21 mouse cellular contexts compared by ENCODE assay signal in the genomic region with DNA sequence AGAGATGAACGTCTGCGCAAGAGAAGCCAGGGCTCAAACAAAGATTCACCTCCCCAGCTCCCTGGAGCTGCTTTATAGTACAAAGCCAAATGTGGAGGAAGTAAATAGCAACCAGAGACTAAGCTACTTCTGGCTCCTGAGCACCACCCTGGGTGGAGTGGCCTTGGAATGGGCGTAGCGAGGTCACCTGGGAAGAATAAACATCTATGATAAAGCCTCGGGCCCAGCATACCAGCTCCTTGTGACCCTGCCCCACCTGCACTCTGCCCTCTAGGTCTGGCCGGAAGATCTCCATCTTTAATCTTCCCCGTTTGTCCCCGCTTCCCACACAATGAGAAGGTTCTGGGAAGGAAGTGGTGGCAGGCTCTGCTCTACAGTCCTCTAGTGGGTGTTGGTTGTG.
A peak's percentile ranks its signal among the peaks of the same experiment; 100 is the strongest.
DNase-seq lines count a peak whose midpoint lies in the region; ATAC-seq and TF ChIP-seq lines count a peak whose summit lies in the region.
"Had no signal": no experiment of that assay in that cellular context is flagged by ENCODE, and none has a peak within 500 bp of the region (broad histone marks: within the 10 kb centered on the region; RNA-seq: fewer than 3 reads in every experiment).

No protein-coding gene starts in this region.

- peak overlapping the region; percentile 100 for H3K27ac ChIP-seq in testis, adult 2 months (ENCODE audit: control insufficient read depth, insufficient read depth, low read depth, low read length)
- H3K27ac ChIP-seq in stomach, postnatal 0 days (replicated peaks), result no peak overlapping the region
- H3K27ac ChIP-seq: embryonic facial prominence, embryonic 13.5 days; forebrain, embryonic 12.5 days; heart, embryonic 13.5 days; hindbrain, embryonic 15.5 days had no signal

- peaks cover 3% of the 10 kb centered on the region for H3K4me1 ChIP-seq in testis, adult 2 months (ENCODE audit: control insufficient read depth, insufficient read depth, low read length)
- no peaks in the 10 kb centered on the region for H3K4me1 ChIP-seq in stomach, postnatal 0 days (replicated peaks; ENCODE audit: control insufficient read depth, insufficient read depth)
- H3K4me1 ChIP-seq: embryonic facial prominence, embryonic 13.5 days; forebrain, embryonic 12.5 days; heart, embryonic 13.5 days; hindbrain, embryonic 15.5 days had no signal

- H3K4me2 ChIP-seq in stomach, postnatal 0 days (replicated peaks; ENCODE audit: low read depth), result no peak overlapping the region
- H3K4me2 ChIP-seq: embryonic facial prominence, embryonic 13.5 days; forebrain, embryonic 12.5 days; heart, embryonic 13.5 days; hindbrain, embryonic 15.5 days had no signal

- peaks cover 1% of the 10 kb centered on the region; the same call in 1 of the 2 replicates for H3K36me3 ChIP-seq in testis, adult 2 months (ENCODE audit: control insufficient read depth, insufficient read depth, low read length)
- H3K36me3 ChIP-seq in stomach, postnatal 0 days (ENCODE audit: control insufficient read depth, insufficient read depth, low read length), result no peaks in the 10 kb centered on the region
- H3K36me3 ChIP-seq: embryonic facial prominence, embryonic 13.5 days; forebrain, embryonic 12.5 days; heart, embryonic 13.5 days; hindbrain, embryonic 15.5 days had no signal

- H3K9me3 ChIP-seq in stomach, postnatal 0 days (ENCODE audit: control insufficient read depth, low read length), result no peaks in the 10 kb centered on the region
- H3K9me3 ChIP-seq: embryonic facial prominence, embryonic 13.5 days; forebrain, embryonic 12.5 days; heart, embryonic 13.5 days; hindbrain, embryonic 15.5 days had no signal

- no peak overlapping the region for H3K9ac ChIP-seq in stomach, postnatal 0 days (ENCODE audit: low read length)
- H3K9ac ChIP-seq: embryonic facial prominence, embryonic 13.5 days; forebrain, embryonic 12.5 days; forebrain, postnatal 0 days; heart, embryonic 13.5 days; hindbrain, embryonic 15.5 days had no signal

- H3K27me3 ChIP-seq in testis, adult 2 months (ENCODE audit: control insufficient read depth, insufficient read depth, low read length), result no peaks in the 10 kb centered on the region
- H3K27me3 ChIP-seq in stomach, postnatal 0 days (ENCODE audit: control insufficient read depth, insufficient read depth, low read length), result no peaks in the 10 kb centered on the region
- H3K27me3 ChIP-seq: CH12.LX; embryonic facial prominence, embryonic 13.5 days; forebrain, embryonic 12.5 days; hindbrain, embryonic 15.5 days had no signal

- TF ChIP-seq CTCF in testis, adult 2 months (IDR thresholded peaks at IDR 0.05; ENCODE audit: control insufficient read depth, insufficient read depth, insufficient replicate concordance, low read depth, low read length), result no peak
- TF ChIP-seq CTCF in stomach, postnatal 0 days (IDR thresholded peaks at IDR 0.05; ENCODE audit: low read depth), result no peak

- peak; percentile 6 to 36 for DNase-seq in lung, adult 18-20 months
- DNase-seq in lung, postnatal 10 days, result no peak
- DNase-seq in testis, postnatal 14 days (ENCODE audit: low spot score), result no peak
- DNase-seq in large intestine, adult 2 months (ENCODE audit: low read depth, low spot score), result peak; percentile 46
- peak; percentile 66 for DNase-seq in stomach, postnatal 0 days (ENCODE audit: low spot score)
- no peak for DNase-seq in spleen, postnatal 4 days (ENCODE audit: low spot score in 2 of 2)
- DNase-seq: adrenal gland, postnatal 14 days; cerebellum, adult 11-12 months; cerebellum, adult 9-10 months; cerebellum, postnatal 25 days; forebrain, postnatal 0 days; gastrocnemius, postnatal 14 days; heart, postnatal 36 days had no signal

- TF ChIP-seq EP300 in stomach, postnatal 0 days (optimal IDR thresholded peaks at IDR 0.05), result no peak

- no peak; the same call in 1 of the 2 replicates for TF ChIP-seq POLR2A in testis, adult 2 months (IDR thresholded peaks at IDR 0.05; ENCODE audit: control insufficient read depth, low read depth, low read length)

- ATAC-seq in stomach, postnatal 0 days (ENCODE audit: low FRiP score, low TSS enrichment), result peak; percentile 96
- no peak for ATAC-seq in monocyte, adult 5-6 weeks (replicated peaks; ENCODE audit: insufficient number of reproducible peaks, low FRiP score, low TSS enrichment, poor library complexity, severe bottlenecking)
- ATAC-seq: activated CD4-positive, CD25-positive, alpha-beta regulatory T cell, adult 4 months; forebrain, postnatal 0 days had no signal

- 41% methylated on average over 8 of the region's 8 CpGs for WGBS in large intestine, adult 2 months
- whole genome bisulfite sequencing in stomach, postnatal 0 days, result 51% methylated on average over 8 of the region's 8 CpGs

- H3K4me3 ChIP-seq in testis, adult 2 months (ENCODE audit: control insufficient read depth, low read depth, low read length), result peak overlapping the region; percentile 96
- H3K4me3 ChIP-seq in stomach, postnatal 0 days (ENCODE audit: low read depth, low read length), result no peak overlapping the region
- H3K4me3 ChIP-seq: embryonic facial prominence, embryonic 13.5 days; forebrain, embryonic 12.5 days; heart, embryonic 13.5 days; hindbrain, embryonic 15.5 days had no signal

Comparison
In these comparisons a context has a peak if more than half of its experiments do, and no peak if none do; other contexts are left out.
1. DNase-seq: peak in lung, adult 18-20 months (2 of 2), large intestine, adult 2 months (single experiment) and stomach, postnatal 0 days (single experiment); none in lung, postnatal 10 days (single experiment), testis, postnatal 14 days (single experiment) and spleen, postnatal 4 days (0 of 2).